Mouse (Mus musculus): ENCODE data around the gene Nr2f1.
"Not testable (repeated sequence)": the region's sequence is repeated elsewhere in the genome, so short reads cannot be mapped to it uniquely, and the experiment has no call there.

Nr2f1 gene

GRCm38 (mm10) chr13:78199642-78200160 lies at the start of gene Nr2f1:
TSS of gene Nr2f1 (minus strand) at chr13:78199757.
- no peak for DNase-seq (ENCODE audit: low spot score)

- no peak for DNase-seq (ENCODE audit: low spot score)
These were observed 22.1 kb upstream of the Nr2f1 start for GRCm38 (mm10) chr13:78221680-78222079.

- DNase-seq (ENCODE audit: low spot score) = not testable (repeated sequence)
These were observed 20.7 kb upstream of the Nr2f1 start for GRCm38 (mm10) chr13:78220238-78220637.

GRCm38 (mm10) chr13:78215223-78215622 lies 15.7 kb upstream of the Nr2f1 start:
- no peak for DNase-seq (ENCODE audit: low spot score)

GRCm38 (mm10) chr13:78213155-78213554 lies 13.6 kb upstream of the Nr2f1 start:
- DNase-seq (ENCODE audit: low spot score) = no peak

GRCm38 (mm10) chr13:78212111-78212510 lies 12.6 kb upstream of the Nr2f1 start:
- DNase-seq (ENCODE audit: low spot score) = no peak

- DNase-seq (ENCODE audit: low spot score) = no peak
These were observed 11.9 kb upstream of the Nr2f1 start for GRCm38 (mm10) chr13:78211231-78212010.

GRCm38 (mm10) chr13:78210748-78211089 lies 11.2 kb upstream of the Nr2f1 start:
- no peak for DNase-seq (ENCODE audit: low spot score)

- no peak for DNase-seq (ENCODE audit: low spot score)
These were observed 10.6 kb upstream of the Nr2f1 start for GRCm38 (mm10) chr13:78210029-78210747.

GRCm38 (mm10) chr13:78209611-78210028 lies 10.1 kb upstream of the Nr2f1 start:
- DNase-seq (ENCODE audit: low spot score) = no peak

GRCm38 (mm10) chr13:78208689-78209410 lies 9.3 kb upstream of the Nr2f1 start:
- DNase-seq (ENCODE audit: low spot score) = no peak

GRCm38 (mm10) chr13:78207796-78208645 lies 8.5 kb upstream of the Nr2f1 start:
- no peak for DNase-seq (ENCODE audit: low spot score)

GRCm38 (mm10) chr13:78206891-78207430 lies 7.4 kb upstream of the Nr2f1 start:
- DNase-seq (ENCODE audit: low spot score) = no peak

- DNase-seq (ENCODE audit: low spot score) = no peak
These were observed 5.9 kb upstream of the Nr2f1 start for GRCm38 (mm10) chr13:78205426-78205825.

- DNase-seq (ENCODE audit: low spot score) = no peak
These were observed 3.9 kb upstream of the Nr2f1 start for GRCm38 (mm10) chr13:78203348-78204061.

- no peak for DNase-seq (ENCODE audit: low spot score)
These were observed 3.2 kb upstream of the Nr2f1 start for GRCm38 (mm10) chr13:78202574-78203347.

- no peak for DNase-seq (ENCODE audit: low spot score)
These were observed 2.5 kb upstream of the Nr2f1 start for GRCm38 (mm10) chr13:78201871-78202565.

- peak; percentile 77 for DNase-seq (ENCODE audit: low spot score)
These were observed 1.7 kb upstream of the Nr2f1 start for GRCm38 (mm10) chr13:78200991-78201870.

Data from ovary, adult 18-20 months (tissue).